Mouse (Mus musculus) liver, embryonic 14.5 days (tissue): ENCODE measurements at regions not wholly inside any gene's neighbourhood (a gene's known extent, or its start where the extent isn't known, plus 50 kb on each side); places are given as distances from the start of the nearest gene placed in this dataset.

ENCODE experiments used
- CTCF ChIP-seq: IDR thresholded peaks from 2 replicates; pipeline ENCODE4 v1.5.1; 2016; ENCODE audit warnings: antibody characterized with exemption, low read depth, control low read depth
- EP300 ChIP-seq: IDR thresholded peaks from 2 replicates; pipeline ENCODE4 v1.6.1; 2016; ENCODE audit warnings: antibody characterized with exemption, low read depth

DNA sequence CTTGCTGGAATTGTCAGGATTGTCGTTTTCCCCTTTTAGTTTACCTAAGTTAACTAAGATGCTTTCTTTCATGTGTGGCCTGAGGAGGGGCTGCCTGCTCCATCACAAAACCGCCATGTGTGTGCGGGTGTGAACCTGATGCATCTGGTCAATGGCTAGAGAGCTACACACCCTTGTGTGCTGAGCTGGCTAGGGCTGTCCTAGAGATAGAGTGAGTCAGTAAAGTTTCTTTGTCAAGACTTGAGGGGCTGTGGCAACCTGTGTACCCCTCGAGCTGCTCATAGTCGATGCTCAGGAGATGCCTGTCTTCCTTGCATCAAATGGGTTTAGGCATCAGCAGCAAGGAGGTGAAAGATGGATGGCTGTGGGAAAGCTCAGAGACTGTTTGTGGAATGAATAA lies 147.1 kb upstream of the Rtl1 start:
- TF ChIP-seq CTCF (no peak), EP300 (no peak)
